Mouse (Mus musculus) embryo, embryonic 11 days (tissue): ENCODE results near the gene Ppt1.
"Not testable (repeated sequence)": the region's sequence is repeated elsewhere in the genome, so short reads cannot be mapped to it uniquely, and the experiment has no call there.

ENCODE experiments used
- DNase-seq: peaks from one replicate; pipeline ENCODE4 v3.0.0-alpha.2; 2015

Ppt1 gene

DNA sequence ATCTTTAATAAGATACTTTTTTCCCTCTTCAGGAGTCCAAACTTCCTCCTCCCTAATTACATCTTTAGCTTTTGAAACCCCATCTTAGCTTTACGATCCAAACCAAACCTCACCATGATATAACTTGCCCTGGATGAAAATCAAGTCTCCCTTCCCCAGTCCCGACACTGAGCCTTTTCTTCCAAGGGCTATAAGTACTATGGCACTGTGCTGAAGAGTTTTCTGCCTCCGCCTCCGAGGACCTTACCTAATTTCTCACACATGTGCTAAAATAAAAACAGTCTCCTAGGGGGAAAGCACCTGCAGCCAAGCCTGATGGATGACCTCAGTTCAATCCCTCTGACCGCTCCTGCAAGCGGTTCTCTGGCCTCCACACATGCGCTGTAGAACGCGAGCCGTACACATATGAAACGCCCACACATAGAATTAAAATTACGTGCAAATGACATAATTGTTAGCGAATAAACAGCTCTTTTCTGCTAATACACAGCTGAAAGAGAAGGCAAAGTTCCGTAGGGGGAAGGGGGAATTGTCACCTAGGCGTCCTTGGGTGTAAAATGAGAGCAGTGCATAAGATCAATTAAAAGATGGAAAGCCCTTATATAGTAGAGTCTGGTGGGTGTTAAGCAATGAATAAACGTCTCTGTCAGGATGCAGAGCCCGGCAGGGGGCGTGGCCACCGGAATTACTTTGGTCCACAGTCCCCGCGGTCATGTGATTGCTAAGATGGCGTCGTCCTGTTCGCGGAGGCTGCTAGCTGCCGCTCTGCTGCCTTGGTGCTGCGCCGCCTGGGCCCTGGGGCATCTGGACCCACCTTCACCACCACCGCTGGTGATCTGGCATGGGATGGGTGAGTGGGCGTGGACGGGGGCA, at the start of gene Ppt1:
Ppt1 (plus strand) TSS at position 713 of the 873 bp plus-strand sequence.
- DNase-seq, result peak; percentile 96

DNA sequence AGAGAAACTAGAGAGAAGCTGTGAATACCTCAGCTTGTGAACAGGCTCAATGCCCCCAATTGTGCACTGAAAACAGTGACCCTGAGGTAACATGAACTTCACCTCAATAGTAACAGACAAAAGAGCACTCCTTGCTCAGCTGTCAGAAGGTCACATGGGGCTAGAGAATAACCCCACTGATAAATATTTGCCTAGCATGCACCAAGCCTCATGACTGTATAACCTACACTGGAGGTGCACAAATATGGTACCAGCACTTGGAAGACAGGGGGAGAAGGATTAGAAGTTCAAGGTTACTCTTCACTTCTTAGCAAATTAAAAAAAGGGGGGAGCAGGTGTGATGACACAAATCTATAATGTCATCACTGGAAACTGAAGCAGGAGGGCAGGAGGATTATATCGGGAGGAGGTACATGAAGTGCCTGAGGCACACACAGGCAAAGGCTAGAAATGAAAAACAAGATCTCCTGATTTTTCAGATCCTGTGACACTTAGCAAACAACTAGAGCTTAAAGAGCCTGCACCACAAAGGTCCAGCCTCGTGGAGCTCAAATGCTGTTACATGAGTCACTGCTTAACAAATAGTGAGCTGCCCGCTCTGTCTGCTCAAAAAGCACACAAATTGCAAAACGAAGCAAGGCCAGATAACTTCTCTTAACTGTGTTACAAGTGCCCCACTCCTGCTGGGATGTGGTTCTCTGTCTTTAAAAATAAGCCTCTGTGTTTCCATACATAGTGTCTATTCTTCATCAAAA, 46.5 kb upstream of the Ppt1 start:
- DNase-seq, result no peak

GRCm38 (mm10) chr4:122808108-122808507, 27.9 kb upstream of the Ppt1 start:
- peak; percentile 83 for DNase-seq

GRCm38 (mm10) chr4:122811180-122811579, 24.9 kb upstream of the Ppt1 start:
- no peak for DNase-seq

GRCm38 (mm10) chr4:122811824-122812223, 24.2 kb upstream of the Ppt1 start:
- no peak for DNase-seq

DNA sequence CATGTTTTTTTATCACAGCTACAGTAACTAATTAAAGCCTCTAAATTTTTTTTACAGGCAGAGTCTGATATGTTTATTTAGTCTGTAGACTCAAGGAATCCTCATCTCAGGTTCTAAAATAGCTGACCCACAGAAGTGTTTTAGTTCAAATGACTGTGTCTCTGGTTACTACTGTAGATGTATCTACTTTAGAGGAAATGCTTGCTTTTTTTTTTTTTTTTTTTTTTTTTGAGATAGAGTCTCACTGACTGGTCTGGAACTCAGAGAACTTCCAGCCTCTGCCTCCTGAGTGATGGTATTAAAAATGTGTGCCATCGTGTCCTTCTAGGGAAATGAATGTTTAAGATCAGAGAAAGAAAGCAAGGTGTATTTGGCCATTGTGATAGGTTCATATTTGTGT, 19.8 kb upstream of the Ppt1 start:
- no peak for DNase-seq

DNA sequence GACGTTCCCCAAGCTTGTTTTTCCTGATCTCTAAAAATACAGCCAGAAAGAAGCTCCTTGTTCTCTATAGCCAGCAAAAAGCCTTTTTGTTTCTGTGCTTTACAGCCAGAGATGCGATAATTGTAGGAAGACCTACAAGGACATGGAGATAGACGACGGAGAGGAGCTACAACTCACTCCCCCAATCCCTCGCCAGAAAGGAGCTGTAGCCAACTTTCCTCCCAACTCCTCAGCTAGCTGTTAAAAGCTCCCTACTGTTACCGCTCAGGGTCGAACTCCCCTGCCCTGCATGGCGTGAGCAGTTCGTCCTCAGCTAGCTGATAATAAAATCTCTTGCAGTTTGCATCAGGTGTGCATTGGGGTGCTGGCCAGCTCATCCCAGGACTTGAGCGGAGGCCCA, 15.1 kb upstream of the Ppt1 start:
- DNase-seq, result not testable (repeated sequence)

DNA sequence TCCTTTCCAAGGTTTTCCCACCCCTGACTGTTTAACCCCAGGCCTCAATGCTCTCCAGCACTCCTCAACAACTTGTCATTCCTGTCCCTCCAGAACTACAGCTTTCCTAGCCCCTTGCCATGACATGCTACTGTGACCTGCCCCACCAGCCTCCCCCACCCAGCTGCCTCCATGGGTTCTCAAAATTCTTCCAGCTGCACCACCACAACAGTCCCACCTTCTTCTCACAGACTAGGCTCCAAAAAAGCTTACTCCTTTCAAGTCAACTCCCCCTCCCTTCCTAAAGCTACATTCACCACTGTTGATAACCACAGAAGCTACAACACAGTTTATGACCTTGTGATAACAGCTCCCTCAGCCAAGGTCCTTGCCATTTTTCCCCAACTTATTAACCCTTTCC, 8.4 kb upstream of the Ppt1 start:
- DNase-seq, result no peak

DNA sequence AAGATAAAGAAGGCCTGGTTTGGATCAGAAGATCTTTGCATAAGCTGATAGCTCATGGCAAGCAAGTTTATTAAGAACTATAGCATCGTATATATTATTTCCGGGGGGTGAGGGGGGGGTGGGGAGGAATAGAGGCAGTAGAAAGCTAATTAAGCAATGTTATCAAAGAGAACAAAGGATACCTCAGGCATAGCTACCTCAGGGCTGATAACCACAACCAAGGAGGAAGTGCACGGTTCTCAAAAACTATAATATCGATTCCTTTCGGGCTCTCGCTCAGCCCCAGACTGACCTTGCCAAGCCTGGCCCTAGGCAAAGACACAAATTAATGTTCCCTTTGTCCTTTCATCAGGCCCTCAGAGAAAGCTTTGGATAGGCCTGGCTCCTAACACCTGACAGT, 6.7 kb upstream of the Ppt1 start:
- no peak for DNase-seq

- peak; percentile 72 for DNase-seq
Measured at GRCm38 (mm10) chr4:122831888-122832287, 4.2 kb upstream of the Ppt1 start.

- DNase-seq, result no peak
Measured at GRCm38 (mm10) chr4:122836403-122836775, 347 bp downstream of the Ppt1 start.

GRCm38 (mm10) chr4:122837180-122837730, 1.2 kb downstream of the Ppt1 start:
- no peak for DNase-seq

- peak; percentile 12 for DNase-seq
Measured at GRCm38 (mm10) chr4:122837994-122838393, 2.0 kb downstream of the Ppt1 start.

GRCm38 (mm10) chr4:122838416-122838815, 2.4 kb downstream of the Ppt1 start:
- no peak for DNase-seq

GRCm38 (mm10) chr4:122848150-122848621, 12.1 kb downstream of the Ppt1 start:
- DNase-seq, result no peak

- no peak for DNase-seq
Measured at GRCm38 (mm10) chr4:122851535-122851934, 15.5 kb downstream of the Ppt1 start.

DNA sequence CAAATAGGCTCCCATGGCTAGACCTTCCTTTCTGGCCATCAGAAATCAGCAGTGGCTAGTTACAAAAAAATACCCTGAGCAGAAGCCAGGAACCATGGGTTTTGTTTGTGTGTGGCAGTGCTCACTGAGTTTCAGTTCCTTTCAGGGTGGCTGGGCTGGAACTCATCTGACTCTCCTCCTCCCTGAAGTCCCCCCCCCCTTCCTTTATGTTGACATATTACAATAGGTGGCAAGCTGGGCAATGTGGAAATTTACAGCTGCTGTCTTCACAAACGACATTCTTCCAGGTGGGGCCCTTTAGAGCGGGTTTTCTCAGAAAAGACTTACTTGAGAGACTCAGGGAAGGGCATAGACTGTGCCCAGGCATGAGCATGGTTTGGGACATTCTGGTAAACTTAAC, 17.6 kb downstream of the Ppt1 start:
- no peak for DNase-seq

DNA sequence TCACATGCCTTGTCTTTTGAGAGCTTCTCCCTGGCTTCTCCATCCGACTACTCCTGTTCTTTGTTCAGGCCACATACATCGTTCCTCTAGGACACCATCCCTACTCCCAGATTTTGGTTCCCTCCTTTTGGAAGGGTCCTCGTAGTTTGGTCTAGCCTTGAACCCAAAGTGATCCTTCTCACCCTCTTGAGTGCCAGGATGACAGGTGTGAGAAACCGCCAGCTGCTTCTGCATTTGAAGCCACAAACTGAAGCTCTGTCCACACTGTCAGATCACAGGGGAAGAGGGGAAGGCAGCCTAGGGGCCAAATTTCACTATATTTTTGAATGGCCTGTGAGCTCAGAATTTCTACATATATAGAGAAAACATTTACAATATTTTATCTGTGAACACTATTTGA, 18.7 kb downstream of the Ppt1 start:
- DNase-seq, result no peak

DNA sequence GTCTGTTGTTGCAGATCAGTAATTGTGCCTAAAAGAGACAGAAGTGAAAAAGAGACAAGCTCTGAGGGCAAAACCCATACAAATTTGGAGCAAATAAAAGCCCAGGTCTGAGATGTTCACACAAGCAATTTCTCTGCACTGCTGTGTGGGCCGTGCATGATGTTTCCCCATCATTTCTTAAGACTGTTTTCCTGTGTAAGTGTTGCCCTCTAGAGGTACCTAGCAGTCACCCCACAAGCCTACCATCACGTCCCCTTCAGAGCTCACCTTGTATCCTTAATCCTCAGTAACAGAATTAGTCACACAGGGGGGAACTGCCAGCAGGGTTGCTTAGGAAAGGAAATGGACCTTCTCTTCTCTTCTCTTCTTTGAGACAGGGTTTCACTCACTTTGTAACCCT, 21.9 kb downstream of the Ppt1 start:
- DNase-seq, result no peak

DNA sequence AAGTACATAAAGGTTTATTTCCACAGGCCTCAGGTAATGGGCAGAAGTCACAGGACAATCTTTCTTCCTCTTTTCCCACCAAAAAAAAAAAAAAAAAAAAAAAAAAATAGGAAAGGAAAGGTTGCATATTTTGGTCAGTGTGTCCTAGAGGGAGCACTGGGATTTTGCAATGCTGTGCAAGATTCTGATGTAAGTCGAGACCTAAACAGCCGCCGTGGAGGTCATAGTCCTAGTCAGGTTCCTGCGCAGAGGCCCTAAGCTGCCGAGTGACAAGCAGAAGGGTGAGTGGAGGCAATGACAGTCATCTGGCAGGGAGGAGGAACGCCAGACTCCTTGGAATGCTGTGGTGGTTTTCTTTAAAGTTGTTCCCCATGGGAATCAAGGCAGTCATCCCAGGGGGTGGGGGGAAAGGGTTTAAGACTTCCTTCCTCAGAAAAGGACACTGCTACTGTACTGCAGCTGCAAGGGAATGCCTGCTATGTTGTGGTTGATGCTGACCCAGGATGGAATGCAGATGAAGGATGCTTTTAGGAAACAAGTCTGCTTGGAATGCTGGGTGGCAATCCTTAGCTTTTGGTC, 23.1 kb downstream of the Ppt1 start:
- no peak for DNase-seq

- no peak for DNase-seq
Measured at GRCm38 (mm10) chr4:122861836-122862235, 25.8 kb downstream of the Ppt1 start.

GRCm38 (mm10) chr4:122868041-122868440, 32.0 kb downstream of the Ppt1 start:
- no peak for DNase-seq

DNA sequence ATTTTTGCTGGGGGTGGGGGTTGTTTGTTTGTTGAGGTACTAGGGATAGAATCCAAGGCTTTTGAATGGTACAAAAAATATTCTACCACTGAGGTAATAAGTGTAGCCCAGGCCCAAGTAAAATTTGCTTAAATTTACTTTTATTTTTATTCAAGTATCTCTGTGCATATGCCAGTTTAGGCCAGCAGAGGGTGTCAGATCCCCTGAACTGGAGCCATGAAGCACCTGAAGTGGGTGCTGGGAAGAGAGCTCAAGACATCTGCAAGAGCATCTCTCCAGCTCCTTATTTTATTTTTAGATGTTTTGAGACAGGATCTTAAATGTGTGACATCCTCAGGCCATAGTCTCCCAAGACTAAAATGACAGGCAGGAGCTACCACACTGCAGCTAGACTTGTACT, 34.0 kb downstream of the Ppt1 start:
- DNase-seq, result peak; percentile 29
